Mouse (Mus musculus): ENCODE results near the gene 4931414P19Rik.

4931414P19Rik gene

GRCm38 (mm10) chr14:54544703-54545102 is 61.1 kb downstream of the 4931414P19Rik start:
- DNase-seq (ENCODE audit: low spot score), result no peak

- no peak for DNase-seq (ENCODE audit: low spot score)
These were observed 65.0 kb downstream of the 4931414P19Rik start for GRCm38 (mm10) chr14:54540771-54541170.

DNA sequence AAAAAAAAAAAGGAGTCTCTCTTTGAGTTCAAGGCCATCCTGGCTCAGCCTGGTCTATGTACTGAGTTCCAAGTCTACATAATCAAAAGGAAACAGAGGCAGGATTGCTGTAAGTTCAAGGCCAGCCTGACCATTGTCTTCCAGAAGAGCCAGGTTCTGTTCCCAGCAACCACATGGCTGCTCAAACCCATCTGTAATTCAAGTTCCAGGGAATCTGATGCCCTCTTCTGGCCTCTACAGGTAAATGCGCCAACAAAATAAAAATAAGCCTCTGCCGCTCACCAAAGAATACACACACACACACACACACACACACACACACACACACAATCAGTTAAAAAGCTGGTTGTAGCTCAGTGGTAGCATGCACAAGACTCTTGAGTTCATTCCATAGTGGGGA is 67.2 kb downstream of the 4931414P19Rik start:
- no peak for DNase-seq (ENCODE audit: low spot score)
